Mouse (Mus musculus) layer of hippocampus, adult 9-11 months (tissue): ENCODE measurements around the gene Cttnbp2nl.

ENCODE experiments used
- DNase-seq: peaks from one replicate; pipeline ENCODE4 v3.0.0; 2022

Gene Cttnbp2nl

DNA sequence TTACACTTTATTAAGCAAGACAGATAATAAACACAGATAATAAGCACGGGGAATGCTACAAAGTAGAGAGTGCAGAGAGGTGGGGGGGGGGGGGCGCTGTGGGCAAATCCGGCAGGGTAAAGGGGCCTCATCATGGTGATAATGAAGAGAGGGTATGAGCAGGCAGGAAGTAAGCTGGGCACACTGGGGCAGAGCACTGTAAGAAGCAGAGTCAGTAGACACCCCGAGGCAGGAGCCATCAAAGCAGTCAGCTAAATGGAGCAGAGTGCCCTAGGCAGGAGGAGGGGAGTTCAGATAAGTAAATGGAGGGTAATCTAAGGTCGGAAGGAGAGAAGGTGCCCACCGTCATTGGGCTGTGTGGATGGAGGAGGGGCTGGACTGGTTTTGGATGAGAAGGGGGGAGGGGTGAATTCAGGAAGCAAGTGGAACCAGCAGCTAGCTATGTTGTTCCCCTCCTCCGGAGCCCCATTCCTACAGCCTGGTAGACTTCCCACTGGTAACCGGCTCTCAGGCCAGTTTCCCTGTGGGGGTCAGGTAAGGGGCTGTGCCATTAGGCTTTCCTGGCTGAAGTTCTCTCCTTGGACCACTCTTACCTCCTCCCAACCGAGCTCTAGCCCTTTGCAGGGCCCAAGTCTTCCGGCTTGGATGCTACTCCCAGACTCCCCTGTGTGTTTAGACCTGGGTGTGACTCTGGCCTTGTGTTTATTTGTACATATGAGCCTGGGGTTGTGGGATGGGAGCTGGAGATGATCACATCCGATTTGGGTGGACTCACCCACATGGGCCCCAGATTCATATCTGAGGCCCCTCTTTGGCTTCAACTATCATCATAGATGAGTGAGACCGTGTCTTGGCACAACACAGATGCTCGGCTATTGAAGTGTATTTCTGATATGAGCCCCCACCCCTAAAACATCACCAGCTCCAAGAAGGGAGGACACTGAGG, 89.3 kb downstream of the Cttnbp2nl start:
- no peak for DNase-seq

DNA sequence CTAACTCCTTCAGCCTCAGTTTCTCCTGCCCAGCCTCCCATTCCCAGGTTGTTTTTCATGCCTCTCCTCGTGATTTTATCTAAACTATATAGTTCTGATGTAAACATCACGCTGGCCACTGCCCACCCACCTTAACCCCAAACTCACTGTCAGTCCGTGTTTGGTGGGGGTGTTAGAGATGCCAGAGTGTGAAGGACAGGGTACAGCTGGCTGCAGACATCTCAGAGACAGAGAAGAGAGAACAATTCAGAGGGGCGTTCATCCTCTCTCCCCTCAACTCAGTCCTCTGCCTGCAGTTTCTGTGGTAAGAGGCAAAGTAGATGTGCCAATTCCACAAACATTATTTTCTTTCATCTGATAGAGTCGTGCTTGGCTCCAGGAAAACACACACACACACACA, 90.1 kb downstream of the Cttnbp2nl start:
- no peak for DNase-seq

DNA sequence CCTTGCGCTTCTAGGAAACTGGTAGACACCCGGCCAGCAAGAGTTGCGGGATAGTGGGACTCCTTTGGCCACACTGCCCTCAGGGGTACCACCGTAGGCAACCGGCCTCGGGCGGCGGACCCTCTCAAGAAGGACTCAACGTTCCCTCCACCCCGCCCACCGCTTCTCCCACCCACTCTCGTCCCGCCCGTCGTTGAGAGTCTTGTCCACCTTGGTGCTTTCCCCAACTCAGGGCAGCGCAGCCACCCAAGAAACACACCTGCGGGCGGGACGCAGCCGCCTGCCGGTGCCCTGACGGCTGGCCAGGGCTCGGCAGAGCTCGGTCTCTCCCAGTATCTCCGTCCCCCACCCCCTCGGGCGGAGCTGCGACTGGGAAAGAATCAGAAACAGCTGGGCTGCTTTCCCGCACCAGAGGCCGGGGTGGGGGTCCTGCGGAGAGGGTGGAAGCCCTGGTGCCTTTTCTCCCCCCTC, 90.8 kb downstream of the Cttnbp2nl start:
- DNase-seq: no peak

DNA sequence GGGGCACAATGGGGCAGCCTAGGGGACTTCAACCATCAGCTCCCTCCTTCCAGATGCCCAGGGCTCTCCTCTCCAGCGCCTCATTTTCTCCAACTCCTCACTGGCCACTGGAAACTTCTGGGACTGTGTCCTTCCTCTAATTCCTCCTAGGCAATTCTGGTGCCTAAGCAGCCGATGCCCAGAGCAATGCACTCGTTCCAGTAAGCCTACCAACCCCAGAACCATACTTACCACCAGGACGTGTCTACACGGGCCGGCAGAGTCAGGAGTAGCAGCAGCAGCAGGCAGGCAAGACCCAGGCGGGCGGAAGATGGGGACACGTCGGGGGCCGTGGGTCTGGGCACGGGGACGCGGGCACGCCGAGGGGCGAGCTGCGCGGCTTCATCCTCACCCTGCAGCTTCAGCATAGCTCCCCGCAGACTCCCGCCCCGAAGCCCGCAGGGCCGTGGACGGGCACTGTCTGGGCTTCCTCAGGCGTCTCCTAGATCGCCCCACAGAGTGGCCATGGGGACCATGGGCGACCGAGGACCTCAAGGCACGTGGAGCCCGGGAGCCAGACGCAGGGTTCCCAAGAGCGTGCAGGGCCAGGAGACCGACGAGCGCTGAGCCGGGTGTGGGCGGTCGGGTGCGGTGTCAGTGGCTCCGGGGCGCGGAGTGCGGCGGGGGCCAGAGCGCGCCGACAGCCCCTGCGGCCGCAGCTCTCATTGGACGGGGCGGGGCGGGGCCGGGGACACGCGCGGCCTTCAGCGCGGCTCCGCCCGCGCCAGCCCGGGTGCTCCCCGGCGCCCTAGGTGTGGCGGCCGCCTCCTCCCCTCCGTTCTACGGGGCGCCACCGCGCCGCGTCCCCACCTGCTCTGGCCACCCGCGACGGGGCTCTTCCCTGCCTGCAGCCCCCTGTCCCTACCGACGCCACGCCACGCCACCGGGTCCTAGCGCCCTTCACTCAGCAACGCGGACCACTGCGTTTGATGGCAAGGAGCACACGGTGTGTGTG, 91.6 kb downstream of the Cttnbp2nl start, which contains the start of gene Wnt2b:
Gene Wnt2b (minus strand): TSS at position 856 of the 994 bp plus-strand sequence.
- DNase-seq: no peak

DNA sequence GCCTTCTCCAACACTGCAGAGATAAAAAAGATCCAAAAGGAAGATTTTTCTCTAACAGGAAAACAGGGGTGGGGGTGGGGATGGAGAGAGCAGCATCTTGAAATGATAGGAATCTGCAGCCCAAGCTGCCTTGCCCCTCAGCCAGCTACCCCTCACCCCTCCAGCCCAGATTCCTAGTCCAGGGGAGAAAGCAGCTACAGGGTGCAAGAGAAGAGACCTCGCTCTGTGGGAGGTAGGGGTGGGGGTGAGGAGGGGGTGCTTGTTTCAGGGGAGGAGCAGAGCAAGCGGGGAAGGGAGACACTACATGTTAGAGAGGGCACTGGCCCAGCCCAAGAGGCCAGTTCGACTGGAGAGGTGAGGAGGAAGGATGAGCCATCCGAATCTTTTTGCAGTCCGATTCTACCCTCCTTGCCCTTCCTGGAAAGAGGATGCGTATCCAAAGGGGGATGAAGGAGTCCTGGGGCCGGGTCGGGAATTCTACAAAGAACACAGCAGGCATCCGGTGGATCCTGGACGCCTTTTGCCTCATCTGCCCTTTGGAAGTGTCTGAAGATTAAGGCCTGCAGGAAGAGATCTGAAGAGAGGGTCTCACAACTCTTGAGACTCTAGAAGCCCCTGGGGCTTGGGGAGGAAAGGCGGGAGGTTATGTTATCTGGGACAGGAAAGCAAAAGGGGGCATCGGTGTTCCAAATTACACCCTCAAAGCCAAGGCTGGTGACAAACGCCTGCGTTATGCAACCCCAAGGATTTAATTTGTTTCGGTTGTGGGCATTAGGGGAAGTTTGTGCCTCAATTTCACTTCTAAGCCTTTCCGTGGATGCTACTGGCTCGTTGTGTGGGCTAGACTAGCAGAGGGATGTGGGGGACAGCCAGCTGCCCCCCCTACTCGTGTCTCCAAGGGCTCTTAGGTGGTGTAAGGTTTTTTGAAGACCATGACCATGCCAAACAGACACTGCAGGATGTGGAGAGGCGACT, 92.6 kb downstream of the Cttnbp2nl start:
- no peak for DNase-seq

DNA sequence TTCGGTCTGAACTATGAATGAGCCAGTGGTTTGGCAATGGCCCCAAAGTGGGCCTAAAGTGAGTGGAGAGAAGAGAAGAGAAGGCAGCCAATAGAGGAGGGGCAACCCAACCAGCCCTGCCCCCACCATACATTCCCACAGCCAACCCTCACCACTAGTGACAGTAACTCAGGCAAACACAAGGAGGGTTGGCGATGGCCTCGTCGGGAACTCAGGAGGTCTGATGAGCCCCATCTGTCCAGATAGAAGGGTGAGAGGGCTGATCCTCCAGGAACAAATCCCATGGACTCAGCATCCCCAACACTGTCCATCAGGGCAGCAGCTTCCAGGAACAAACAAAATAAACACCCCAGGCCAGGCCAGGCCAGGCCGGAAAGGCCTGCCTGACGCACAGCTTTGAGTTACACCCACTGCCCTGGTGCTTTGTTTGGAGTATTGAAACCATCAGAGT, 96.8 kb downstream of the Cttnbp2nl start:
- DNase-seq: no peak

DNA sequence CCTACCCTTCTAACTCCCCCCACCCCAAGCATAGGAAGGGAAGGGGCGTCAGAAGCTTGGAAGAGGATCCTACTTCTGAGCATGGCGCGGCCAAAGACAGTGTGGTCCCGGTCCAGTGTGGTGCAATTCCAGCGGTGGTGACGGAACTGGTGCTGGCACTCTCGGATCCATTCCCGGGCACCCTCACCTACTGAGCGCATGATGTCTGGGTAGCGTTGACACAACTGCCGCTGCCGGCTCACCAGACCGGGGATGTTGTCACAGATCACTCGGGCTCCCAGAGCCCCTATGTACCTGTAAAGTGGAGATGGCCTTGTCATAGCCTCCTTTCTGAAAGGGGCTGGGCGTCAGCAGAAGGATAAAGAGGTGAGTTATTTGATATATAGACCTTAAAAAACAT, 98.4 kb downstream of the Cttnbp2nl start:
- no peak for DNase-seq

DNA sequence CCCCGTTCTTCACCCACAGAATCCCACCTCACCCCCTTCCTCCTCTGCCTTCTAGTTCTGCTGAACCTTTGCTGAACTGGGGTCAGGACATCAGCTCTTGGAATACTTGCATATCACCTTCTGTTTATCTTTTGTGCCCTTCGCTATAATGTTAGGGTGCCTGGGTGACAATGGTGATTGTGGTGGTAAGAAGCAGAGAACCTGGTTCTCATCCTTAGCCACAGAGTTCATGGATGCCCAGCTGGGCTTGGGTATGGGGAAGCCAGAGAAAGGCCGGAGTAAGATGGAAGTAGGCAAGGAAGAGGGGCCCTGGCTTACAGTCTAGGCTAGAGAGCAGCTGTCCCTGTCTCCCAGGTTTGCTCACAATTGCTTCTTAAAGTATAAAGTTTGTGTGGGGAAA, 98.8 kb downstream of the Cttnbp2nl start:
- no peak for DNase-seq

DNA sequence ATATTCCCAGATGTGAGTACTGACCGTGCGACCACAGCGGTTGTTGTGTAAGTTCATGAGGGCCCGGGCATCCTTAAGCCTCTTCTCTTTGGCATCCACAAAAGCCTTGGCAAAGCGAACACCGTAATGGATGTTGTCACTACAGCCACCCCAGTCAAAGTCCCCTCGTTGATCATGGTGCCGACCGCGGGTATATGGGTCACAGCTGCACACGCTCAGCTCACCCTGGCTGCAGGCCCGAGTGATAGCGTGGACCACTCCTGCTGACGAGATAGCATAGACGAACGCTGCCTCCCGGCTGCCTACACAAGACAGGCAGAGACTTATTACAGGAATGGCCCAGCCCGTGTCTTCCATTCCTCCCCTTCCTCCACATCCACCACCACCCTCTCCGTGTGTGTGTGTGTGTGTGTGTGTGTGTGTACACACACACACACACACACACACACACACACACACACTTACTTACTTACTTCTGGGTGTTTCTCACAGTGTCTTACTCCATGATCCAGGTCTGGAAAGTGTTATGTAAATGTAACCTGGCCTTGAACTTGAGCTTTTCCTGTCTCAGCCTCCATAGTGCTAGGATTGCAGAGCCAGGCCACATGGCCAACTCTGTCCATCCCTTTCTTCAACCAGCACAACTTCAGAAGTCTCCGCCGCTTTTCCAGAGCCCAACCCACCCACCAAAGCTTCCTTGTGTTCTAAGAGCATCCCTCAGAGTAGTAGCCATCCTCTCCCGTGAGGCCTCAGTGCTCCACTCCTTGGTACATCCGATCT, 99.9 kb downstream of the Cttnbp2nl start:
- DNase-seq: no peak
